Mouse (Mus musculus): ENCODE measurements around the gene Pcdh9.

Gene Pcdh9

GRCm38 (mm10) chr14:93553771-93554170, 336.7 kb downstream of the Pcdh9 start:
- DNase-seq (ENCODE audit: low read depth): no peak

GRCm38 (mm10) chr14:93545575-93545974, 344.9 kb downstream of the Pcdh9 start:
- no peak for DNase-seq (ENCODE audit: low read depth)

- no peak for DNase-seq (ENCODE audit: low read depth)
Measured at GRCm38 (mm10) chr14:93543970-93544627, 346.4 kb downstream of the Pcdh9 start.

- no peak for DNase-seq (ENCODE audit: low read depth)
Measured at GRCm38 (mm10) chr14:93543561-93543960, 346.9 kb downstream of the Pcdh9 start.

GRCm38 (mm10) chr14:93534928-93535327, 355.6 kb downstream of the Pcdh9 start:
- no peak for DNase-seq (ENCODE audit: low read depth)

DNA sequence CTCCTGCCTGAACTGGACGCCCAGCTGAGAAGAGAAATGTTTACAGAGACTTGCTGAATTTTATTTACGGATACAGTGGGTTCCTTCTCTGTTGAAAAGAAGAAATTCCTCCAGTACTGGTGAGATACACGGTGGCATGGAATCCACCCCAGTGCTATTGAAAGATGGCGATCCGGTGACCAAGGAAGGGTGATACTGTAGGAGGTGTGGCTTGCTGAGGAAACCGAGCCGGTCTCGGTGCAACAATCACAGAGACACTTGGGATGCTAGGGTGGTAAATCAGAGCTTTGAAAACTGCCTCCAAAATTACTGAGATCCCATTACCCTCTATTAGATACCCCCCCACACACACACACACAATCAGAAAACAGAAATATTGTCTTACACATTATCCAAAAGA, 367.0 kb downstream of the Pcdh9 start:
- DNase-seq (ENCODE audit: low read depth): no peak

GRCm38 (mm10) chr14:93520166-93520565, 370.3 kb downstream of the Pcdh9 start:
- DNase-seq (ENCODE audit: low read depth): no peak

DNA sequence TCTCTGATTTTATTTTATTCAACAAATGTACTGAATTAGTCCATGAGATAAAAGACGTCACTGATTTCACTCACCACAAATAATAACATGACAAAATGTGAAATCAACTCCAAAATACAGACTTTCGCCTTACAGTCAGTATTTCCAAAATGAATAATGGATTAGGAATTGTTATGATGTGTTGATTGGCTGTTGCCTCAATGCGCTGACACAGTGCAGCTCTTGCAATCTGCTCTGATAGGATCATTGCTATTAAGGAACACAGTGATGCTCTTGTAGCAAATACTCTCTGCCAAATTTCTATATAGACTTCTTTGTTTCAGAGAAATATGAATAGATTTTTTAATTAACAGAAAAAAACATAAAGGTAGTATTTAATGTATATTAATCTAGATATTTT, 373.8 kb downstream of the Pcdh9 start:
- DNase-seq (ENCODE audit: low read depth): no peak

GRCm38 (mm10) chr14:93506107-93506506, 384.4 kb downstream of the Pcdh9 start:
- DNase-seq (ENCODE audit: low read depth): no peak

GRCm38 (mm10) chr14:93498813-93499690, 391.4 kb downstream of the Pcdh9 start:
- DNase-seq (ENCODE audit: low read depth): no peak

DNA sequence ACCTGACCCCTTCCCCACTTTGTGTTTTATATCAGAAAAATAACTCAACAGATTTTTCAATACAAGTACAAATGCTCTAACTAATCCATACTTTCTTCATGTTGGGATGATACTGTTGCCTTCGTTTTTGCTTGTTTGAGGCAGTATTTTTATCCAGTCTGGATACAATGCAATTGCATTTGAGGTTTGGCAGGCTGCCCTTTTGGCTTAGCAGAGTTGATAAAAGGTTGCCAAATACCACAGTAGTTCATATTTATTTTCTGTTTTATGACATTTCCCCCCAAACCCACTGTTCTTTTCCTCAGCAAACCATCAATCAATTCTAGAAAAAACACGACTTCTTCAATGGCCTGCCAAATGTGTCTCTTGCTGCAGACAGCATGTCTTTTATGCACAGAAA, 415.5 kb downstream of the Pcdh9 start:
- peak; percentile 6 for DNase-seq (ENCODE audit: low read depth)

DNA sequence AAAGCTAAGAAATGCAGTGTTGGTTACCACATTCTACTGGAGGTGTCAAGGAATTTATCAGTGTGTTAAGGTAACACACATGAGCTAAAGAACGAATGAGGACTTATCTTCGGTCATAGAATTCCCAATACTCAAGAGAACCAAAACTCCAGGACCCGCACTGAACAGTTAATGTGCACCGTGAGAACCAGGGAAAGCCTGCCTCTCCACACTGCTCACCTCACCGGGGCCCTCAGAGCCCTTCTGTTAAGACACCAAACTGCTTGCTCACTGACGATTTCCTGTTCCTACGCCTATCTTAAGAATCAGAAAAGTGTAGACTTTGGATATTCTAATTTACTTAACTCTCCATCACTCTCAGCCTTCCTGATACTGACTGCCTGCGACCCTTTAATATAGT, 418.0 kb downstream of the Pcdh9 start:
- DNase-seq (ENCODE audit: low read depth): no peak

GRCm38 (mm10) chr14:93463360-93463892, 427.1 kb downstream of the Pcdh9 start:
- no peak for DNase-seq (ENCODE audit: low read depth)

- no peak for DNase-seq (ENCODE audit: low read depth)
Measured at GRCm38 (mm10) chr14:93450930-93451665, 439.4 kb downstream of the Pcdh9 start.

GRCm38 (mm10) chr14:93441852-93442251, 448.6 kb downstream of the Pcdh9 start:
- DNase-seq (ENCODE audit: low read depth): no peak

DNA sequence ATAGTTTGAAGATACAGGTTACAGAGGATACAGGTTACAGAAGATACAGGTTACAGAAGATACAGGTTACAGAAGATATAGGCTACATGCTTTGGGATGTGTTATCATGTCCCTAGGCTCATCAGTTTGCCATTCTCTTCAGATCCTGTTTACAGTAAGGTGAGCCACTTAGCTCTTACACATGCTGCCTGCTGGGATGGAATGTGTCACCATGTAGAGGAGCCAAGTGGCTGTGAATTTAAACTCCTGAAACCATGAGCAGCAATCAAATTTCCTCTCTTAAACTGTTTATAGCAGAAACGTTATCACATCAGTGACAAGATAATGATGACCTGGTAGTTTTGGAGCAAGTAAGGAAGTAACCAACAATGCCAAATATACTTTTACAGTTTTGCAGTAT, 453.3 kb downstream of the Pcdh9 start:
- no peak for DNase-seq (ENCODE audit: low read depth)

- DNase-seq (ENCODE audit: low read depth): no peak
Measured at GRCm38 (mm10) chr14:93416752-93417151, 473.7 kb downstream of the Pcdh9 start.

- no peak for DNase-seq (ENCODE audit: low read depth)
Measured at GRCm38 (mm10) chr14:93415496-93415895, 475.0 kb downstream of the Pcdh9 start.

DNA sequence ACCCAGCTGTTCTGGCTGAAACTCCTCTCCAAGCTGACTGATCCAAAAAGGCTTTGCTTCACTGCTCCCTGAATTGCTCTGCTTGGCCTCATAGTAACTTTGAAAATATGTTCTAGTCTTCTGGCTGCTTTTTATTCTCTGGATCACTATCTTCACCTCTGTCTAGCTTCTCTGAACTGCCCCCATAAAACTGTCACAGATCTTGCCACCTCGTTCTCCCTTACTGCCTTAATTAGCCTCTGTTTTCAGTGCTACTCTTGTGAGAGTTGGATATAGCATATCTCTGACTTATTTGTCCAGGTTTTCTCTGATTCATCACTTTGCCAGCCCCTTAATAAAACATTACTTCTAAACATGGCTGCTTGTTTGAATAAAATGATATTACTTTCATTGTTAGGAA, 481.2 kb downstream of the Pcdh9 start:
- no peak for DNase-seq (ENCODE audit: low read depth)

DNA sequence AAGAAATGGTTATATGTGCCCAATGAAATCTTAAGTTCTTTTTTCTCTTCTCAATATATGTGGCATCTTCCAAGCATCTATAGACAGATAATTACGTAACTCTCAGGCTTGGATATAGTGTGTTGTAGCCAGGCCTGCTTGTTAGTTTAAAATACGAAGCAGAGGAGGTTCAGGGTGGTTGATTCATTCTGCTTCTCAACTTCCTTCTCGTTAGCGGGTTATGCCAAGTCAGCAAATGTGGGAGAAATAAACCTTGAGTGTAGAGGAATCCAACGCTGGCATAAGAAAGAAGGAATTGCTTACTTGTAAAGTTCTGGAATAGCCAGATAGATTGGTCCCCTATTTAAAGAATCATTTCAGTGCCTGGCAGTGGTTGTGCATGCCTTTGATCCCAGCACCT, 482.7 kb downstream of the Pcdh9 start:
- no peak for DNase-seq (ENCODE audit: low read depth)

- no peak for DNase-seq (ENCODE audit: low read depth)
Measured at GRCm38 (mm10) chr14:93385090-93385489, 505.4 kb downstream of the Pcdh9 start.

DNA sequence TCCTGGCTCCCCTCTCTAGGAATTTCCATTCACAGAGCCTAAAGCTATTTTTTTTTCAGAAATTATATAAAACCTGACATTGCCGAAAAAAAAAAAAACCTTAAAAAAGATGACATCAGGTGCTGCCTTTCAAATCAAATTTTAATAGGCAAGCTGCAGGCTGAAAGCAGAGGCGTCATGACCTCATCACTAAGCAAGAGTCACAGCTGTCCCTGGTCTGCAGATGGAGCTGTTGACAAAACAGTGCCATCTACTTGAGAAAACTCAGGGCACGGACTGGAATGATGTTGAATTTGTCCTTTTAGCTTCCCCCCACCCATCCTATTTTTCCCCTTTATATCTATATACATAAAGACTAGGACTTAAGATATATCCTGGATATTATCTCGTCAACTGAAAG, 509.3 kb downstream of the Pcdh9 start:
- DNase-seq (ENCODE audit: low read depth): no peak

DNA sequence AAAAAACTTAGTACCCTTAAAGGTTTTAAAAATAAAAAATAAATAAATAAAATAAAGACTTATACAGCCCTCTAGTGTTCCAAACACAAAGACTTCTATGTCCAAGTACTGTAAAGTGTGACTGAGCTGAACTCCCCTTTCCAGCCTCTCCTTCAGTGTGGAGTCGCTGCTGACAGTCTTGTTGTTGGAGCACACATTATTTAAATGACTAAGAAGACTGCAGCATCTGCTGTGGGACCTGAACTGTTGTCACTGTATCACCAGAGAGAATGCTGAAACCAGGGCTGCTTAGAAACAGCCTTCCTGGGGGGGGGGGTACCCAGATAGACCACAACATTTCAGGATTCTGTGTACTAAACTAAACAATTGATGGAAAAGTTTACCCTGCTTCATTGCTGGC, 509.7 kb downstream of the Pcdh9 start:
- no peak for DNase-seq (ENCODE audit: low read depth)

All from NIH3T3 (cell line).